Comparison of ENCODE assay signal across 19 mouse cellular contexts in genomic region chr1:169606164-169606563, GRCm38 (mm10).
"Had no signal": no experiment of that assay in that cellular context is flagged by ENCODE, and none has a peak within 500 bp of the region (broad histone marks: within the 10 kb centered on the region; RNA-seq: fewer than 3 reads in every experiment).

No protein-coding gene starts in this region.

- H3K9me3 ChIP-seq: liver, embryonic 12.5 days; midbrain, embryonic 10.5 days; midbrain, embryonic 12.5 days; neural tube, embryonic 13.5 days; neural tube, embryonic 15.5 days had no signal

- H3K27ac ChIP-seq: liver, embryonic 12.5 days; liver, embryonic 14.5 days; midbrain, embryonic 10.5 days; midbrain, embryonic 12.5 days; neural tube, embryonic 13.5 days; neural tube, embryonic 15.5 days had no signal

- H3K4me1 ChIP-seq: liver, embryonic 12.5 days; midbrain, embryonic 10.5 days; midbrain, embryonic 12.5 days; neural tube, embryonic 13.5 days; neural tube, embryonic 15.5 days had no signal

- H3K36me3 ChIP-seq: liver, embryonic 12.5 days; midbrain, embryonic 10.5 days; midbrain, embryonic 12.5 days; neural tube, embryonic 13.5 days; neural tube, embryonic 15.5 days had no signal

- ATAC-seq: liver, embryonic 12.5 days; midbrain, embryonic 16.5 days had no signal

- H3K4me3 ChIP-seq: liver, embryonic 12.5 days; midbrain, embryonic 10.5 days; midbrain, embryonic 12.5 days; myocyte; neural tube, embryonic 13.5 days; neural tube, embryonic 15.5 days had no signal

- H3K9ac ChIP-seq: liver, embryonic 12.5 days; liver, embryonic 14.5 days; midbrain, embryonic 12.5 days; neural tube, embryonic 13.5 days; neural tube, embryonic 15.5 days had no signal

- H3K27me3 ChIP-seq: liver, embryonic 12.5 days; midbrain, embryonic 12.5 days; neural tube, embryonic 13.5 days; neural tube, embryonic 15.5 days had no signal

- H3K4me2 ChIP-seq: liver, embryonic 12.5 days; midbrain, embryonic 12.5 days; neural tube, embryonic 13.5 days; neural tube, embryonic 15.5 days had no signal

- DNase-seq: lung, adult 18-20 months; lung, postnatal 14 days; midbrain, embryonic 14.5 days; retina, postnatal 1 day; right cerebral cortex, adult 18-20 months; right cerebral cortex, postnatal 25 days; right cerebral cortex, postnatal 4 days; spleen, adult 18-20 months; thymus, adult 18-20 months; thymus, postnatal 14 days; thymus, postnatal 36 days had no signal
